Mouse (Mus musculus) layer of hippocampus, postnatal 14 days (tissue): Measurements from ENCODE around the gene Hsf4. TPM values are rescaled to one million over a fixed set of nuclear protein-coding genes. Genes with fewer than 3 reads are reported as not detected.

Source experiments
- DNase-seq, 2 experiments: peaks; one replicate each; pipeline ENCODE4 v3.0.0; 2021 to 2022; ENCODE audit warnings: low spot score in 2 of 2, mixed read lengths in 1 of 2
- microRNA-seq, 2 experiments: library from miRNA; unstranded; fragments of <30 nt; microRNA quantifications; one replicate each; pipeline ENCODE4 v1.2.0; 2021
- total RNA-seq, 2 experiments: library from RNA; stranded (reverse); gene quantifications; 2 replicates each; pipeline ENCODE4 v1.2.3; 2021

Gene Hsf4
- total RNA-seq, 2 experiments from 2014 or later: 1.4 to 1.9 TPM

DNA sequence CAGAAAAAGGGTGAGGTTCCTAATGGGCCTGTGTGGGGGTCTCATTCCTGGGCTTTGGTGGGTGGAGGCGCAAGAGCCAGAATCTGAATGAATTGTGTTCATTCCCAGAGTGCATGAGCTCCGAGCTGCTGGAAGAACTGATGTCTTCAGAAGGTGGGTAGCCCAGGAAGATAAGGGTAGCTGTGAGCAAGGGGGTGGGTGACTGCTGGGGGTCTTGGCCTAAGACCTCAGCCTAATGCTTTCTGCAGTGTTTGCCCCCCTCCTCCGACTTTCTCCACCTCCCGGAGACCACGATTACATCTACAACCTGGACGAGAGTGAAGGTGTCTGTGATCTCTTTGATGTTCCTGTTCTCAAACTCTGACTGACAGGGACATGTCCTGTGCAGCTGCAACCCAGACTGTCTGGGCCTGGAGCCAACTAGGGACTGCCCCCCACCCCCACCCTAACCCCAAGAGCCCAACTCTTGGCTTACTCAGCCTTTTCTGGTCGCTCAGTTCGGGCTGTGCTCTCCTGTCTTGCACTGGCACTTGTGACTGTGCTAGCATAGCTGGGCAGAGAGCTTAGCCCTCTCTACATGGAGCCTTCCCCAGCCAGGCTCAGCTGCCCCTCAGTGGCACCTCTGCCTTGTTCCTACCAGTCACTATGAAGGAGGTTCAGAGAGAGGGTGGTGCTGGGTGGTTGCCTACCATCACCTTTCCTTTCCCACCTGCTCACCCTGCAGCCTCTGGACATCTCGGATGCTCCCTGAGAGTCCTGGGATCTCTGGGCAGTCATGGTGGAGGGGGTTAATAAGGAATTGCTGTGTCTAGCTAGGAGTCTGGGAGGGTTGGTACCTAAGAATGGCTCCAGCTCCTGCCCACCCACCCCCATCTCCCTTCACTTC lies 35.0 kb downstream of the Hsf4 start:
- no peak for DNase-seq

DNA sequence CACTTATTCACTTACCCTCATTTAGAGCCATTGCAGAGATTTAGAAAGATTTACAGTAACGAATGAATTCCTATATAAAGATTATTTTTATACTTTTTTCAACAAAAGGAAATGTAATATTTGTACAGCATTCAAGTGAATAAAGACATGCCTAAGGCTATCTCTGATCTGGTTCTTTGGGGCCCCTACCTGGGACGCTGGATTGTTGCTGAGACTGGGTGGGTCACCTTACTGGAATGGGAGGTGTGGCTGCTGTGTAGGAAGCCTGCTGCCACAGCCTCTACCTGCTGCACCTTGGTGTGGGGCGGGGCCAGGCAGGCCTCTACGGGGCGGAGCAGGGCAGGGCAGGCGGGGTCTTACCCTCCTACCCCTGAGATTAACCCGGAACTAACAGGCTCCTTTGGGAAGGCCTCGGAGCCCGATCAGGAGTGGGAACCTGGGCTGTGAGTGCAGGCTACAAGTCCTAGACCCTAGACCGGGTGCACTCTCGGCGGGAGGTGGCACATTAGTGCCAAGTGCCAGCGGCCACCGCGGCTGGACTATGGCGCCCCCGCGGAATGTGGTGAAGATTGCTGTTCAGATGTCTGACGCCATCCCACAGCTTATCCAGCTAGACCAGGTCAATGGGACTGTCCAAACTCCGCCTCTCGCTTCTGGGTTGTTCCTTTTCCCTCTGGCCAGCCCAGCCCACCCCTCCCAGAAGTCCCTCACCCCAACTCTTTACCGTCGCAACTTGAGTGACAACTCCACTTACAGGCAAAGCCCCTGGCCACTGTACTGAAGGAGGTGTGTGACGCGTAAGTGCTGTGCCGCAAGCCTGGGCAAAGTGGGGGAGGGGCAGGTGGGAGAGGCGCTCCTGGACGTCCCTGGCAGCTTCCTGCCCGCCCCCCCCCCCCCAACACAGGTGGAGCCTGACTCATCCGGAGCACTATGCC lies 35.9 kb downstream of the Hsf4 start, which contains the start of gene Elmo3:
TSS of gene Elmo3 (plus strand) at position 391 of the 935 bp plus-strand sequence.
- DNase-seq: peak in 1 of 2 experiments; percentile 55

DNA sequence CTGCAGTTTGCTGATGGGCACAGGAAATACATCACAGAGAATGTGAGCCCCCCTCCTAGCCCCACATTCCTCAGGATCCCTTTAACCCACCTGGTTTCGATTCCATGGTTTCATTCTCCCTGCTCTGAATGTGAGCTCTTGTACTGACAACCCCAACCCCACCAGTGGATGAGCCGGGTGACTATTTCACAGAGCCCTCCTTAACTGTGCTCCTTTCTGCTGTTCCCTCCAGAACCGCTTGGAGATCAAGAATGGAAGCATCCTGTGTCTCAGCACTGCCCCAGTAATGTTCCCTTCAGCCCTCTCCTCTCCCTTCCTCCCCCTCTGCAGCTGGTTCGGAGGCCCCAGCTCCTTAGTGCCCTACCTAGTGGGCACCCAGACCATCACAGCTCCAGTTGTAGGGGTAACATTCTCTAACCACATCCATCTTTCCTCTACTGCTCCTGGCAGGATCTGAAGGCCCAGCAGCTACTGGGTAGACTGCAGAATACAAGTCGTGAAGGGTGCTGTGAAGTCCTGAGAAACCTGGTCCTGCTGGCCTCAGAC lies 36.6 kb downstream of the Hsf4 start:
- no peak for DNase-seq

DNA sequence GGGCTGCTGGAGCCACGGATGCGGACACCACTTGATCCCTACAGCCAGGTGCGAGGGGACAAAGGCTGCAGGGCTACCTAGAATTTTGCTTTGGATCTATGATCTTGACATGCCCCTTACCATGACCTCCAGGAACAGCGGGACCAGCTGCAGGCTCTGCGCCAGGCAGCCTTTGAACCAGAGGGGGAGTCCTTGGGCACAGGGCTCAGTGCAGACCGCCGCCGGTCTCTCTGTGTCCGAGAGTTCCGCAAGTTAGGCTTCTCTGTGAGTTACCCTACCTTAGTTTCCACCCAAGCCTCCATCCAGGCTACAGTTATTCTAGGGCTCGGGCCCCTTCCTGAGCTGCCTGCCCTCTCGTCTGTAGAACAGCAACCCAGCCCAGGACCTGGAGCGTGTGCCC lies 38.1 kb downstream of the Hsf4 start:
- no peak for DNase-seq

DNA sequence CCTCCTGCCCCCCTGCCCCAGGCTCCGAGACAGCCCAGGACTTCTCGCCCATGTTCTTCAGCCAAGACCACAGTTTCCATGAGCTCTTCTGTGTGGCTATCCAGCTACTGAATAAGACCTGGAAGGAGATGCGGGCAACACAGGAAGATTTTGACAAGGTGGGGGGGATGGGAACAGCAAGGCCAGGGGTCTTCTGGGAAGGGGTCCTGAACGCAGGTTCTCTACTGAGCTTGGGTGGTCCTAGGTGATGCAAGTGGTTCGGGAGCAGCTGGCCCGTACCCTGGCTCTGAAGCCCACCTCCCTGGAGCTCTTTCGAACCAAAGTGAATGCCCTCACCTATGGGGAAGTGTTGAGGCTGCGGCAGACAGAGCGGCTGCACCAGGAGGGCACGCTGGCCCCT lies 38.8 kb downstream of the Hsf4 start:
- DNase-seq: no peak

DNA sequence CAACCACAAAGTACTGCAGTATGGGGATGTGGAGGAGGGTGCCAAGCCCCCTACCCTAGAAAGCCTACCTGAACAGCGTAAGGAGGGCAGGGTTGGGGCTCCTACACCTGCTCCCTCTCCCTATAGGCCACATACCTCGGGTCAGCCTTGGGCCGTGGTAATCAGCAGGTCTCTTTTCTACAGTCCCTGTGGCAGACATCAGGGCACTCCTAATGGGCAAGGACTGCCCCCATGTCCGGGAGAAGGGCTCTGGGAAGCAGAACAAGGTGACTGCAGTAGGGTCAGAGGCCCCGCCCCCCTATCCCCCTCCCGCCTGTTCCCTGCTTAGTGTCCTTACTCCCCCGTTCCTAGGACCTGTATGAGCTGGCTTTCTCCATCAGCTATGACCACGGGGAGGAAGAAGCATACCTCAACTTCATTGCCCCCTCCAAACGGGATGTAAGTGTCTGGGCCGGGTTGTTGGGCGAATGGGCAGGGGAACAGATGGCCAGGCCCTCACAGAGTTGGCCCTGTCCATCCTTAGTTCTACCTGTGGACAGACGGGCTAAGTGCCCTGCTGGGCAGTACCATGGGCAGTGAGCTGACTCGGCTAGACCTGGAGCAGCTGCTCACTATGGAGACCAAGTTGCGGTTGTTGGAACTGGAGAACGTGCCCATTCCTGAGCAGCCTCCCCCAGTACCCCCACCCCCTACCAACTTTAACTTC lies 39.7 kb downstream of the Hsf4 start:
- no peak for DNase-seq

DNA sequence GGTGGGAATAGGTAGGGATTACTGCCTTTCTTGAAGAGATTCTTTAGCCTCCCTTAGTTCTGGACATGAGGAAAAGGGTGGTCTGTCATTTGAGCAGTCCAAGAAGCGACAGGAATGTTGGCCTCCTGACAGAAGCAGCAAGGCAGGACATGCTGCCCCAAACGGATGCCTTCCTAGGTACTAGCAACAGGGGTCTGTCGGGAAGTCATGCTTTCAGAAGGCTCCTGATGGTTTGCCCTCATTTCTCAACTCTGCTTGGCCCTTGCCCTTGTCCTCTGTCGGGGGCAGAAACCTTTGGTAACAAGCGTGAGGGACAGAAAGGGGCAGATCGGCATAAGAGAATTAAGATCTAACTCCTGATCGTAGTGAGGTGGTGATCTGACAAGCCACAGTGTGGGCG lies 40.5 kb downstream of the Hsf4 start:
- DNase-seq: no peak

DNA sequence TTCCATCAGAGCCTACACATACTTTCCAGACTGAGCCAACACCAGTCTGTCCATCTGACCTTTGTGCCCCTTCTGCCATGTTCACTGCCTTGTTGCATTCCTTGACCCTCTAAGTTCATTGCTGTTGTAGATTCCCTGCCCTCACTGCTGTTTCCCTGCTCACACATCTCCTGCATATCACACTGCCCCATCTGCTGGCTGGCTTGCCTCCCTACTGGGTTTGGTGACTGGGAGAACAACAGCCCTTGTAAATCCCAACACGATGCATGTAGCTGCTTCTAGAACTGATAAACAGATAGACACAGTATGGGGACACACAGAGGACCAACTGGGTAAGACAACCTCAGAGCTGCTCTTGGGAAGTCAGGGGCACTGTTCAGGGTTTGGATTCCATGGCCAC lies 42.1 kb downstream of the Hsf4 start:
- DNase-seq: no peak

DNA sequence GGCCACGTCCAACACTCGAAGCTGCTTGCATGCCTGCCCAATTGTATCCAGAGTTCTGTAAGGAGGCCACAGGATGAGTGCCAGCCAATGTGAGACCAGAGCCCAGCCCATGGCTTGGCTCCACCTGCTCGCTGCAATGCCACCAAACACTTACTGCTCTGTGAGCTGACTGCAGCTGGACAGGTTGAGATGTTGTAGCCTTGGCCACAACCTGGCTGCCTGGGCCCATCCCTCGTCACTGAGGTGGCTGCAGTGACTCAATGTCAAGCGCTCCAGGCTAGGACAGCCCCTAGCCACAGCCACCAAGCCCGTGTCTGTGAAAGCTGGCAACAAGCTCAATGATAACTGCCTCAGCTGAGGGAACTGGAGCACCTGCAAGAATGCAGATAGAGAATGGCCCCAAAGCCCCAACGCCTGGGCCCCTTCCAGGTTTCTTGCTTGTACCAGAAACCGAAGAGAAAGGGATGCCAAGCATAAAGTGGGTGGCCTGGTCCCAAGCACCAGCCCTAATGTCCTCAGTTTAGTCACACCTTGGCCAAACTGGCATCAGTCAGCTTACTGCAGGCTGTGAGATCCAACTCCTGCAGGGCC lies 43.4 kb downstream of the Hsf4 start:
- no peak for DNase-seq

DNA sequence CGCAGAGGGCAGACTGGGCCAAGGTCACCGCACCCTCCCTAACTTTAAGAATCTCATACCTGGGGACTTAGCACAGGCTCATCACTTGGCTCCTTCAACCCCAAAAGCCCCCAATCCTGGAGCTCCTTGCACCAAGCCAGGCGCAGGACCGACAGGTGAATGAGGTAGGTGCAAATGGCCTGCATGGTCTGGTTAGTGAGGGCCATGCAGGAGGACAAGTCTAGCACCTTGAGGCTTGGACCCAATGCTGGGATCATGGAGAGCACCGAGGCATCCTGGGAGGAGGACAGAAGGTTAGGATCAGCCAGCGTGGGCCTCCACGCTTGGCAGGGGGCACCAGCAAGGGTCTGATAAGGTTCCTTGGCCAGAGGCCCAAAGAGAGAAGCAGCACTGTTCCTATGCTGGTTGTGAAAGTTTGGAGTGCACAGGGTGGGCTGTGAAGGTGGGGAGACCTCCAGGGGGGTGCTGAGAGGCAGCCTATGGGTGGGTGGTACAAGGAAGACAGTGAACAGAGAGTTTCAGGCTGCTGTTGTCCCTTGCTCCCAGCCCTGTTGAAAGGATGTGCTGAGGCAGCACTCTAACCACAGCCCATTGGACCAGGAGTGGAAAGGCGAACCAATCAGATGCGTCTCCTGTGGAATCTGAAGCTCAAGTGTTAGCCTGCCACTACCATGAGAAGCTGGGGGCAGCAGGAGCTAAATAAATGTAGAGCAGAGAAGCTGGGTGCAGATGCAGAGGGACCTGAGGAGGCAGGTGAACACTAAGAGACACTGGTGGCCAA lies 44.2 kb downstream of the Hsf4 start:
- no peak for DNase-seq

DNA sequence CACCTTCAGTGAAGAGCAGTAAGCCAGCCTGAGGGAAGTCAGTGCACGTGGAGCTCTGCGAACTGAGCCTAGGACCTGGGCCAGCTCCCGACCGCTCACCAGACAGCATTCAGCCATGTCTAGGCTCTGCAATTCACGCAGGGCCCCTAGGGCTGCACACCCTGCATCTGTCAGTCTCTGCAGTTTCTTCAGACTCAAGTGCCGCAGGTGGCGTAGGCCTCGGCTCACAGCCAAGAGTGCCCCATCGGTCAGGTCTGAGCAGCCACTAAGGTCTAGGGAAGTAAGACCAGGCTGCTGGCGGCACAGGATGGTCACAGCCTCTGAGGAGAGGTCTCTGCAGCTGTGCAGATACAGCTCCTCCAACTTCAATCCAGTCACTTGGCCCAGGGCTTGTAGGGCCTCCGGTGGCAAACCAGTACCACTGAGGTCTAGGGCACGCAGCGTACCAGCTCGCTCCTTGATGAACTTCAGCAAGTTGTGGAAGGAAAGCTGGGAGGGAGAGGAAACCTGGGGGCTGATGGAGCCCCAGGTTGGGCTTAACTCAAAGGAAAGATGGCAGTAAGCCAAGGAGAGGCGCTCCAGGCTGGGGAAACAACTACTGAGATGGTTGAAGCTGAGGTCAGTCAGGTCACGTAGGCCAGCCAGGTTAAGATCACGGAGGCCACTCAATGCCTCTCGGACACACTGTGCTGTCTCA lies 45.6 kb downstream of the Hsf4 start:
- no peak for DNase-seq

DNA sequence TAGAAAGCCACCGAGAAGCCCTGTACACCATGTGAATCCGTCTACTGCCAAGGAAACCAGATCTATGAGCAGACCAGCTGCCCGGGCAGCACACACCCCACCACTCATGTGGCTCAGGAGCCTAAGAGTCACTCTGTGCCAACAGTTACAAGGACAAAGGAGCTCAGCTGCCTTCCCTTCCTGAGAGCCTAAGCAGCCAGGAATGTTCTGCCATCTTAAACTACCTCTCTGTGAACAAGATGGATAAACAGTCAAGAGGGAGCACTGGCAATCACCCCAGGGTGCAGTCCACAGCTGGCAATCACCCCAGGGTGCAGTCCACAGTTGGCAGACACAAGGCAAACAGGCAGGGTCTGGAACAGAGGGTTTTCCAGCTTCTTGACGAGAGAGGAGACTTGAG lies 48.3 kb downstream of the Hsf4 start:
- DNase-seq: no peak

DNA sequence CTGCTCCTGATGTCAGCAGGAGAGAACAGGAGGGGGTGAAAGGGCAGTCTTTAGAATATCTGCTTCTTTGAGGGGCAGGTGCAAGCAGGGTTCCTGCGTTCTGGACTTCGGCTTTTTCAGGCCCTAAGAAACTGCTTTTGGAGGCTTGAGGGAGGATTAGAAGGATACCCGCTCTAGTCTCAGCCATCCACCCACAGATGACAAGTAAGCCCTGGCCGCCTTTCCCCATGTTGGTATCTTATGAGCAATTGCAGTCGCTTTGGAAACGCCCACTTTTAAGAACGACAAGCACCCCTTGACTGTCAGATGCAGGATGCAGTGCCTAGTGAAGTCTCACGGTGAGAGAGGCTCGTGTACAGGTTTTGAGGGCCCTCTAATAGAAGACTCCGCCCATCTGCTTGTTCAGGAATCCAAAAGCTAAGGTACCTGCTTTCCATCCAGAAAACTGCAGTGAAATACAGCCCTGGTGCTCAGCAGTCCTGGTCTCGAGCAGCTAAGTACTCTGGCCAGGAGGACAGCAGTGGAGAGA lies 49.1 kb downstream of the Hsf4 start:
- DNase-seq: no peak

DNA sequence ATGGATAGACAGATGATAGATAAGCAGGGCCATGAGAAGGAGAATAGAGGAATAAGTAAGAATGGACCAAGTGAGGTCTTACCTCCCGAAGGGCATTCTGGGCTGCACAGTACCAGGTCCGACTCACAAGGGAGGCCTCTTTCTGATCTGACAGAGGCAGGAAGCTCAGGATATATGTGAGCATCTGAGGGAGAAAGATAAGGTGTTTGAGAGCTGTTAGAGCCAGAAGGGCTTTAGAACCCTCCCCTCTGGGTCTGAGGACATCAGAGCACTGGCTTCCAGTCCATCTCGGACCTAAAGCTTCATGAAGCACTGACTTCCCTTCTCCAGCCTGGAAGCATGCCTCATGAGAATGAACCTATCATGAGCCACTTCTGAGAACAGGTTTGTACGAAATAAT lies 53.6 kb downstream of the Hsf4 start:
- DNase-seq: no peak

Small RNA genes within 50 kb of the gene (microRNA-seq; reads per million reads assigned to microRNA genes)
- gene Gm27320 (0 reads per million in 2 experiments), gene Mir328 (4,921 to 5,805 reads per million in 2 experiments)

Other genes with a start within 250 kb of the Hsf4 start
- not detected for gene Ces3a, start 221.2 kb upstream of the Hsf4 start, total RNA-seq
- not detected for gene Ces3b, start 186.0 kb upstream of the Hsf4 start, total RNA-seq
- not detected for gene Ces4a, start 138.0 kb upstream of the Hsf4 start, total RNA-seq
- 10 to 100 TPM; 26.1 to 27.3 TPM for gene Cbfb, start 99.1 kb upstream of the Hsf4 start, total RNA-seq
- 10 to 100 TPM; 29.2 to 30.9 TPM for gene D230025D16Rik, start 44.7 kb upstream of the Hsf4 start, total RNA-seq
- 1 to 10 TPM; 3.6 to 4.2 TPM for gene B3gnt9, start 14.6 kb upstream of the Hsf4 start, total RNA-seq
- gene Tradd, start 5.2 kb upstream of the Hsf4 start, total RNA-seq: 1 to 10 TPM; 6.0 to 7.4 TPM
- gene Fbxl8, start 5.2 kb upstream of the Hsf4 start, total RNA-seq: 1 to 10 TPM in 1 of 2 experiments, under 1 TPM in 1; 0.52 to 1.1 TPM
- gene Nol3, start 6.3 kb downstream of the Hsf4 start, total RNA-seq: 1 to 10 TPM; 5.8 to 5.9 TPM
- 10 to 100 TPM; 32.4 to 33.1 TPM for gene 4931428F04Rik, start 20.1 kb downstream of the Hsf4 start, total RNA-seq
- 1 to 10 TPM; 2.1 to 2.3 TPM for gene Exoc3l, start 26.3 kb downstream of the Hsf4 start, total RNA-seq
- 10 to 100 TPM; 28.8 to 33.6 TPM for gene E2f4, start 27.9 kb downstream of the Hsf4 start, total RNA-seq
- gene Elmo3, start 35.8 kb downstream of the Hsf4 start, total RNA-seq: 1 to 10 TPM; 1.2 to 1.4 TPM
- gene Lrrc29, start 56.5 kb downstream of the Hsf4 start, total RNA-seq: 1 to 10 TPM; 5.0 to 8.3 TPM
- gene Tmem208, start 56.6 kb downstream of the Hsf4 start, total RNA-seq: 10 to 100 TPM; 41.3 to 45.8 TPM
- 1 to 10 TPM; 2.6 to 3.4 TPM for gene Fhod1, start 78.2 kb downstream of the Hsf4 start, total RNA-seq
- 10 to 100 TPM; 10.7 to 11.9 TPM for gene Slc9a5, start 79.0 kb downstream of the Hsf4 start, total RNA-seq
- gene Plekhg4, start 103.5 kb downstream of the Hsf4 start, total RNA-seq: 1 to 10 TPM in 1 of 2 experiments, under 1 TPM in 1; 0.81 to 1.2 TPM
- not detected for gene Kctd19, start 143.7 kb downstream of the Hsf4 start, total RNA-seq
- under 1 TPM; 0.60 to 0.78 TPM for gene Lrrc36, start 143.8 kb downstream of the Hsf4 start, total RNA-seq
- 10 to 100 TPM; 29.0 to 30.2 TPM for gene Tppp3, start 201.7 kb downstream of the Hsf4 start, total RNA-seq
- gene Zdhhc1, start 227.1 kb downstream of the Hsf4 start, total RNA-seq: 10 to 100 TPM; 20.8 to 22.4 TPM
- gene Hsd11b2, start 249.0 kb downstream of the Hsf4 start, total RNA-seq: under 1 TPM; 0.18 to 0.21 TPM